Mouse (Mus musculus) liver, postnatal 0 days (tissue): ENCODE measurements around the gene Btg3. TPM values are rescaled to one million over a fixed set of nuclear protein-coding genes. Genes with fewer than 3 reads are reported as not detected.

Experiments
- ATAC-seq: fragments of 200-750 bp; cut with Nextera tagmentation; 2 replicates; pipeline ENCODE4 v1.8.0; 2017; ENCODE audit warnings: mild to moderate bottlenecking, moderate library complexity
- DNase-seq: peaks from one replicate; pipeline ENCODE4 v3.0.0-alpha.2; 2016
- H3K27ac ChIP-seq: fragments of 300-500 bp; sonication (generic); 2 replicates; pipeline ENCODE4 v1.5.1; 2014; ENCODE audit warnings: antibody characterized with exemption, moderate library complexity, mild to moderate bottlenecking, low read depth
- H3K27me3 ChIP-seq: fragments of 300-500 bp; sonication (generic); 2 replicates; pipeline ENCODE4 v1.6.1; 2014; ENCODE audit warnings: low read length, control low read depth, mixed read lengths; ENCODE audit not compliant: insufficient read depth
- H3K36me3 ChIP-seq: fragments of 300-500 bp; sonication (generic); replicated peaks from 2 replicates; pipeline ENCODE4 v1.6.1; 2014; ENCODE audit warnings: mild to moderate bottlenecking, control low read depth, low read length, moderate library complexity, mixed read lengths; ENCODE audit not compliant: insufficient read depth
- H3K4me1 ChIP-seq: fragments of 300-500 bp; sonication (generic); 2 replicates; pipeline ENCODE4 v1.6.1; 2014; ENCODE audit warnings: antibody characterized with exemption, mild to moderate bottlenecking, control low read depth; ENCODE audit not compliant: insufficient read depth
- H3K4me2 ChIP-seq: fragments of 300-500 bp; sonication (generic); 2 replicates; pipeline ENCODE4 v1.6.1; 2014; ENCODE audit warnings: low read depth, mild to moderate bottlenecking, low read length, moderate library complexity, mixed read lengths
- H3K4me3 ChIP-seq: fragments of 300-500 bp; sonication (generic); 2 replicates; pipeline ENCODE4 v1.5.1; 2014; ENCODE audit warnings: low read depth, low read length
- H3K9ac ChIP-seq: fragments of 300-500 bp; sonication (generic); replicated peaks from 2 replicates; pipeline ENCODE4 v1.6.1; 2014; ENCODE audit warnings: mild to moderate bottlenecking, moderate library complexity
- H3K9me3 ChIP-seq: fragments of 300-500 bp; sonication (generic); 2 replicates; pipeline ENCODE4 v1.6.1; 2016; ENCODE audit warnings: mild to moderate bottlenecking, control low read depth, low read length, mixed read lengths
- CTCF ChIP-seq: sonication (generic); IDR thresholded peaks from 2 replicates; pipeline ENCODE4 v1.5.1; 2016; ENCODE audit warnings: antibody characterized with exemption, low read depth
- EP300 ChIP-seq: IDR thresholded peaks from 2 replicates; pipeline ENCODE4 v1.6.1; 2016; ENCODE audit warnings: antibody characterized with exemption, low read depth, mild to moderate bottlenecking
- WGBS: fragments of 180-500 bp; shearing (Covaris S2); extraction: QIAGEN DNeasy Blood & Tissue Kit; methylation state at CpG from one replicate; pipeline ENCODE4 v1.1.7; 2014; ENCODE audit not compliant: insufficient replicate concordance; 5-methylcytosine and 5-hydroxymethylcytosine counted together
- polyA plus RNA-seq: library from polyadenylated mRNA; unstranded; fragments of >200 nt; fragmentation: Nextera tagmentation; extraction: Ambion mirVana; gene quantifications from 2 replicates; pipeline ENCODE4 v1.2.1, GENCODE M21; 2015

The Btg3 gene
- polyA plus RNA-seq, 1 experiment from 2014 or later = 20.5 TPM

DNA sequence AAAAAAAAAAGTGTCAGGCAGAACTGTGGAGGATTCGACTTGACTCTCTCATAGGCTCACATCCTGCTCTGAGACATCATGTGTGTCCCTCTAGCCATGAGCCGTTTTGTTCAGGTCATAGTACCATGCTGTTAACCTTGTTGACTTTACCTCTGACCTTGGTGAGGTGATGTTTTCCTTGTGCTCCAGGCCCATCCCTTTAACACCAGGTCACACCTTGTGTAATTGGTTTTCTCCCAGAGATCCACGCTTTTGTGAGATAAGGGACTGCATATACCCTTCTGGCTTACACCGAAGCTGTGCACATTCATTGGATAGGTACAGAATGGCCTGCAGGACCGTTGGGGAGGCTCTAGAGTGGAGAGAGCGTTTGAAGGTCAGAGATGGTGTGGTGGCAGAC, 67.7 kb downstream of the Btg3 start:
- peak; percentile 78 for ATAC-seq
- TF ChIP-seq CTCF (no peak), EP300 (no peak)
- H3K27ac ChIP-seq = peak overlapping the region; percentile 77
- WGBS = 46% methylated on average over 6 of the region's 6 CpGs
- H3K4me1 ChIP-seq = peaks cover 20% of the 10 kb centered on the region
- peak overlapping the region; percentile 55 for H3K4me2 ChIP-seq
- H3K9ac ChIP-seq = peak overlapping the region; percentile 47; the same call in 1 of the 2 replicates
- no peaks in the 10 kb centered on the region for H3K27me3 ChIP-seq
- H3K36me3 ChIP-seq = no peaks in the 10 kb centered on the region
- no peak overlapping the region for H3K4me3 ChIP-seq
- DNase-seq = no peak
- no peaks in the 10 kb centered on the region for H3K9me3 ChIP-seq

- WGBS = 71% methylated on average over 16 of the region's 16 CpGs
- Histone ChIP-seq H3K27me3 (no peaks in the 10 kb centered on the region), H3K9ac (no peak overlapping the region), H3K36me3 (no peaks in the 10 kb centered on the region; the same call in 1 of the 2 replicates), H3K27ac (peak overlapping the region; percentile 92), H3K4me1 (peaks cover 20% of the 10 kb centered on the region), H3K9me3 (no peaks in the 10 kb centered on the region), H3K4me3 (no peak overlapping the region), H3K4me2 (peak overlapping the region; percentile 18; the same call in 1 of the 2 replicates)
- no peak for DNase-seq
- no peak; the same call in 1 of the 2 replicates for TF ChIP-seq EP300
- peak; percentile 55 for ATAC-seq
Measured at GRCm38 (mm10) chr16:78307476-78308192, 69.4 kb downstream of the Btg3 start.

DNA sequence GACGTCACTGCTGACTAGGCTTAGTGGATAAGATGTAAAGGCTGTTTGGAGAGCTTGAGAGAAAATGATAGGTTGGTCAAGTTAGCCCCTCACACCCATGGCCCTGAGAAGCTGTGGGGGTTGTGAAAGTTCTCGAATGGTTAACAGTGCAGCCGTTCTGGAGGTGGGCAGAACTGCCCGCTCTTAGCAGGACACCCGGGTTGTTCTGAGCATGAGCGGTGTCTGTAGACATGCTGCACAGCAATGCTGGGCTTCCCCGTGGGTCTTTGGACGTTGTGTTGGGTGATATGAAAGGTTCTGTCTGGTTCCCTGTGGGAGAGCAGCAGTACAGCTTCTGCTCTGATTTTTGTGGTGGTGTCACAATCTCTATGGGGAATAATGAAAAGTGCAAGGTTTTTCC, 70.4 kb downstream of the Btg3 start:
- H3K27me3 ChIP-seq = peaks cover 8% of the 10 kb centered on the region
- no peak overlapping the region for H3K4me3 ChIP-seq
- peak overlapping the region; percentile 92; the same call in 1 of the 2 replicates for H3K27ac ChIP-seq
- ATAC-seq = no peak
- no peak for DNase-seq
- peaks cover 20% of the 10 kb centered on the region for H3K4me1 ChIP-seq
- no peak overlapping the region for H3K9ac ChIP-seq
- no peaks in the 10 kb centered on the region for H3K9me3 ChIP-seq
- 60% methylated on average over 8 of the region's 8 CpGs for WGBS
- no peaks in the 10 kb centered on the region; the same call in 1 of the 2 replicates for H3K36me3 ChIP-seq
- no peak for TF ChIP-seq EP300
- H3K4me2 ChIP-seq = no peak overlapping the region

DNA sequence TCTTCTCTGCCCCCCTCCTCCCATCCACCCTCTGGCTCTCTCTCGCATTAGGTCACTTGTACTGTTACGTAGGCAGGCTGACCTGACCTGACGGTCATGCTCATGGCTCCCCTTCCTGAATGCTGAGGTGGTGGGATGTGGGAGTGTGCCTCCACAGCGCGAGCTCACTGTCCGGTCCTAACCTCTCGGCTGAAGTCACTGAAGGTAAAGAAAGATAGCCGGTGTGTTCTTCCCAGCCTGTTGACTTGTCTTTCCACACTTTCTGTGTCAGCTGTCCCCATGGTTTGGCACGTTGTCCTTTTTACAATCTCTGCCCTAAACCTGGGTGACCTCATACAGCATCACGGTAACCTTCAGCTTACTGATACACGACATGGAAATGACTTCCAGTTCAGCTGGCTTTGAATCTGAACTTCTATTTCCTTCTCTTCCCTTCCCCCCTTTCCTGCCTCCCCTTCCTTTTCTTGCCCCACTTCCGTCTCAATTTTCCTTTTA, 71.3 kb downstream of the Btg3 start:
- peak overlapping the region; percentile 6; the same call in 1 of the 2 replicates for H3K4me2 ChIP-seq
- peak overlapping the region; percentile 92 for H3K27ac ChIP-seq
- H3K9ac ChIP-seq = no peak overlapping the region
- WGBS = 52% methylated on average over 12 of the region's 12 CpGs
- peaks cover 13% of the 10 kb centered on the region for H3K27me3 ChIP-seq
- no peak overlapping the region for H3K4me3 ChIP-seq
- peaks cover 24% of the 10 kb centered on the region for H3K4me1 ChIP-seq
- DNase-seq (peak; percentile 45), ATAC-seq (peak; percentile 56)
- TF ChIP-seq CTCF = no peak
- no peak for TF ChIP-seq EP300
- no peaks in the 10 kb centered on the region; the same call in 1 of the 2 replicates for H3K36me3 ChIP-seq
- no peaks in the 10 kb centered on the region for H3K9me3 ChIP-seq

- Histone ChIP-seq H3K36me3 (no peaks in the 10 kb centered on the region; the same call in 1 of the 2 replicates), H3K27ac (peak overlapping the region; percentile 92), H3K4me2 (peak overlapping the region; percentile 78), H3K4me3 (peak overlapping the region; percentile 76), H3K9ac (peak overlapping the region; percentile 86), H3K4me1 (peaks cover 19% of the 10 kb centered on the region), H3K27me3 (peaks cover 13% of the 10 kb centered on the region), H3K9me3 (no peaks in the 10 kb centered on the region)
- 9% methylated on average over 10 of the region's 10 CpGs for WGBS
- ATAC-seq = no peak
- TF ChIP-seq CTCF (no peak), EP300 (no peak)
- DNase-seq = no peak
Measured at GRCm38 (mm10) chr16:78302678-78303050, 74.3 kb downstream of the Btg3 start.

- ATAC-seq (peak; percentile 16; the same call in 1 of the 2 replicates), DNase-seq (no peak)
- peak overlapping the region; percentile 92 for H3K27ac ChIP-seq
- 1% methylated on average over 51 of the region's 65 CpGs for WGBS
- H3K9me3 ChIP-seq = no peaks in the 10 kb centered on the region
- peaks cover 13% of the 10 kb centered on the region for H3K27me3 ChIP-seq
- peak overlapping the region; percentile 86 for H3K9ac ChIP-seq
- peak overlapping the region; percentile 78 for H3K4me2 ChIP-seq
- no peaks in the 10 kb centered on the region; the same call in 1 of the 2 replicates for H3K36me3 ChIP-seq
- TF ChIP-seq EP300 (no peak), CTCF (no peak)
- peaks cover 19% of the 10 kb centered on the region for H3K4me1 ChIP-seq
- peak overlapping the region; percentile 76 for H3K4me3 ChIP-seq
Measured at GRCm38 (mm10) chr16:78301831-78302677, 74.9 kb downstream of the Btg3 start.
